Mouse (Mus musculus) cortical plate, adult 2 months (tissue): ENCODE results near the gene Stox2.

ENCODE experiments used
- CTCF ChIP-seq: fragments of 200-500 bp; IDR thresholded peaks from 2 replicates; pipeline ENCODE4 v1.5.1; 2011; ENCODE audit warnings: mild to moderate bottlenecking, control low read depth, low read length; ENCODE audit not compliant: insufficient read depth; ENCODE audit errors: extremely low read depth
- POLR2A ChIP-seq: fragments of 200-500 bp; IDR thresholded peaks from 2 replicates; pipeline ENCODE4 v1.6.1; 2011; ENCODE audit warnings: mild to moderate bottlenecking, low read length, control low read depth; ENCODE audit not compliant: insufficient read depth; ENCODE audit errors: extremely low read depth

DNA sequence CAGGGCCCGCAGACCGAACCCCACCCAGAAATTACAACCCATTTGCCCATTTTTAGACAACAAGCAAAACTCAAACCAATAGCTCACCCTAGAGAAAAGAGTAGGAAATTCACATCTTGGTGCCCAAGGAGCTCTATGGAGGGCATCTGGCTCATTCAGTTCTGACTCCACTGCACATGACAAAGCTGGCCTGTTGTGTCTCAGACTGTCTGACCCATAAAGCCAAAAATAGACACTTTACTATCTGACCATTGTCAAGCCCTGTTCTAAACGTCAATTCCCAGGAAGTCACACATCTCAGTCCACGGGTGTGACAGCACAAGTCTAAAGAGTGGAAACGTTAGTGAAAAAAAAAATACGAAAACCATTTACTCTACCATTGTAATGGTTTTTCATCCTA is 79.1 kb downstream of the Stox2 start:
- TF ChIP-seq CTCF, result no peak
- no peak for TF ChIP-seq POLR2A
